Mouse (Mus musculus) liver, embryonic 14.5 days (tissue): ENCODE measurements at regions not wholly inside any gene's neighbourhood (a gene's known extent, or its start where the extent isn't known, plus 50 kb on each side); places are given as distances from the start of the nearest gene placed in this dataset.

Experiments
- CTCF ChIP-seq: IDR thresholded peaks from 2 replicates; pipeline ENCODE4 v1.5.1; 2016; ENCODE audit warnings: antibody characterized with exemption, low read depth, control low read depth
- EP300 ChIP-seq: IDR thresholded peaks from 2 replicates; pipeline ENCODE4 v1.6.1; 2016; ENCODE audit warnings: antibody characterized with exemption, low read depth

- TF ChIP-seq CTCF (no peak), EP300 (no peak)
Measured at GRCm38 (mm10) chr7:134467216-134467615, 81.8 kb upstream of the D7Ertd443e start.
